Comparison of ENCODE assay signal across 48 mouse cellular contexts in the genomic region with DNA sequence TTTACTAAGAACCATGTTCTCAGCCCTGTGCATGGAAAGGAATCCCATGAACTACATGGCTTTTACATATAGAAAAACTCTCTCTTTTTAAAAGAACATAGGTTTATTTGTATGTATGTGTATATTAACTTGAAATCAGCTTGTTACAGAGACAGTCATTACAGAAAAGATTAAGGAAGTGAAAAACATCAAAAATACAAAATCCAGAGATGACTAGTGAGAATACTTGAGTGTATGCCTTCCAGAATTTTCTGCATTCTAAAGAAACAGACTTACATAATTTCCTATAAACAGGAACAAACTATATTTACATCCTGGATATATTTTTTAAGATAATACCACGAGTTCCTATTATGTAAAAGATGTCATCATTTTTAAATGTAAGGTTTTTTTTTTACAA. TPM values are rescaled to one million over a fixed set of nuclear protein-coding genes. Genes with fewer than 3 reads are reported as not detected.
"Had no signal": no experiment of that assay in that cellular context is flagged by ENCODE, and none has a peak within 500 bp of the region (broad histone marks: within the 10 kb centered on the region; RNA-seq: fewer than 3 reads in every experiment).

No protein-coding gene starts in this region.

- H3K9ac ChIP-seq: heart, embryonic 12.5 days; heart, embryonic 13.5 days; heart, embryonic 15.5 days; hindbrain, embryonic 12.5 days; hindbrain, embryonic 13.5 days; hindbrain, embryonic 14.5 days; hindbrain, embryonic 15.5 days; intestine, embryonic 15.5 days; kidney, embryonic 15.5 days had no signal

- H3K27me3 ChIP-seq: heart, embryonic 12.5 days; heart, embryonic 13.5 days; heart, embryonic 15.5 days; hindbrain, embryonic 12.5 days; hindbrain, embryonic 13.5 days; hindbrain, embryonic 15.5 days; intestine, embryonic 15.5 days; kidney, embryonic 15.5 days had no signal

- H3K9me3 ChIP-seq: heart, embryonic 10.5 days; heart, embryonic 13.5 days; heart, embryonic 15.5 days; hindbrain, embryonic 10.5 days; hindbrain, embryonic 12.5 days; hindbrain, embryonic 13.5 days; hindbrain, embryonic 15.5 days; intestine, embryonic 15.5 days; kidney, embryonic 15.5 days had no signal

- H3K36me3 ChIP-seq: heart, embryonic 10.5 days; heart, embryonic 12.5 days; heart, embryonic 13.5 days; heart, embryonic 15.5 days; hindbrain, embryonic 10.5 days; hindbrain, embryonic 12.5 days; hindbrain, embryonic 13.5 days; hindbrain, embryonic 15.5 days; intestine, embryonic 15.5 days; kidney, embryonic 15.5 days had no signal

- DNase-seq: heart, postnatal 10 days; heart, postnatal 36 days; heart, postnatal 4 days; kidney, adult 11 months; kidney, adult 18-20 months; kidney, adult 2 months; kidney, adult 8-10 months; kidney, adult 9 months; kidney, postnatal 10 days; kidney, postnatal 14 days; kidney, postnatal 25 days; kidney, postnatal 36 days; kidney, postnatal 4 days; layer of hippocampus, adult 9-11 months; layer of hippocampus, postnatal 36 days had no signal

- H3K4me3 ChIP-seq: heart, embryonic 10.5 days; heart, embryonic 12.5 days; heart, embryonic 13.5 days; heart, embryonic 15.5 days; hindbrain, embryonic 10.5 days; hindbrain, embryonic 12.5 days; hindbrain, embryonic 13.5 days; hindbrain, embryonic 15.5 days; intestine, embryonic 15.5 days; kidney, embryonic 15.5 days; layer of hippocampus, adult 2 months; left cerebral cortex, adult 2 months had no signal

- H3K4me2 ChIP-seq: heart, embryonic 11.5 days; heart, embryonic 12.5 days; heart, embryonic 13.5 days; heart, embryonic 15.5 days; hindbrain, embryonic 12.5 days; hindbrain, embryonic 13.5 days; hindbrain, embryonic 14.5 days; hindbrain, embryonic 15.5 days; intestine, embryonic 15.5 days; kidney, embryonic 15.5 days had no signal

- H3K4me1 ChIP-seq: heart, embryonic 10.5 days; heart, embryonic 12.5 days; heart, embryonic 13.5 days; heart, embryonic 15.5 days; hindbrain, embryonic 10.5 days; hindbrain, embryonic 12.5 days; hindbrain, embryonic 13.5 days; hindbrain, embryonic 15.5 days; intestine, embryonic 15.5 days; kidney, embryonic 15.5 days had no signal

- H3K27ac ChIP-seq: heart, embryonic 10.5 days; heart, embryonic 13.5 days; heart, embryonic 15.5 days; hindbrain, embryonic 10.5 days; hindbrain, embryonic 12.5 days; hindbrain, embryonic 13.5 days; hindbrain, embryonic 14.5 days; hindbrain, embryonic 15.5 days; hindbrain, postnatal 0 days; intestine, embryonic 15.5 days; kidney, embryonic 15.5 days; kidney, postnatal 0 days; layer of hippocampus, adult 2 months; left cerebral cortex, adult 2 months had no signal

RNA-seq across cellular contexts. Expression of a gene that starts 2.1 kb away (rescaled TPM):
- total RNA-seq: heart, postnatal 25 days; heart, postnatal 36 days; heart, postnatal 4 days; hematopoietic stem cell, adult 5-6 weeks; hindbrain, postnatal 0 days; layer of hippocampus, adult 18-20 months; layer of hippocampus, adult 2 months; layer of hippocampus, adult 8-10 months; layer of hippocampus, postnatal 14 days; layer of hippocampus, postnatal 25 days; layer of hippocampus, postnatal 36 days; left cerebral cortex, adult 18-20 months; left cerebral cortex, adult 2 months; left cerebral cortex, adult 8-10 months had no signal
- polyA plus RNA-seq: heart, embryonic 10.5 days; heart, embryonic 11.5 days; heart, embryonic 12.5 days; heart, embryonic 13.5 days; heart, embryonic 14.5 days; heart, embryonic 15.5 days; heart, embryonic 16.5 days; heart, postnatal 0 days; hindbrain, embryonic 10.5 days; hindbrain, embryonic 11.5 days; hindbrain, embryonic 12.5 days; hindbrain, embryonic 13.5 days; hindbrain, embryonic 14.5 days; hindbrain, embryonic 15.5 days; hindbrain, embryonic 16.5 days; inflammation-experienced regulatory T-cells, adult 6 months; intestine, embryonic 14.5 days; kidney, embryonic 14.5 days; kidney, embryonic 15.5 days; kidney, embryonic 16.5 days had no signal
